Mouse (Mus musculus) embryo, embryonic 10.5 days (tissue): ENCODE measurements around the gene Rdh5.

Experiments used
- DNase-seq: peaks from one replicate; pipeline ENCODE4 v3.0.0-alpha.2; 2015; ENCODE audit warnings: low spot score

Rdh5 gene

DNA sequence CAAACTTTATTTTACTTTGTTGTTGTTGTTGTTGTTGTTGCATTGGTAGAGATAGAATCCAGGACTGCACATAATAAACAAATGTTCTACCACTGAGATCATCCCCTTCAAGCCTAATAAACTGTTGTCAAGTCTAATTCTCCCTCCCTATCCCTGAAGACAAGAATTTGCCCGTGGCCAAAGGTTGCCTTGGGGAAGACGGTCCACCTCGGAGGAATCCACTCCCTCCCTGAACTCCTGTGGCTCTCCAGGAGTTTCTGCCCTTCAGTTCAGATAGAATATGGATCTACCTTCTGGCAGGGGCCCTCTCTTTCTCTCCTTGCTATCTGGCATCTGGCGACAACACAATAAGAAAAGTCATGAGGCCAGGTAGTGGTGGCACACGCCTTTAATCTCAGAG, 17.9 kb downstream of the Rdh5 start:
- no peak for DNase-seq

DNA sequence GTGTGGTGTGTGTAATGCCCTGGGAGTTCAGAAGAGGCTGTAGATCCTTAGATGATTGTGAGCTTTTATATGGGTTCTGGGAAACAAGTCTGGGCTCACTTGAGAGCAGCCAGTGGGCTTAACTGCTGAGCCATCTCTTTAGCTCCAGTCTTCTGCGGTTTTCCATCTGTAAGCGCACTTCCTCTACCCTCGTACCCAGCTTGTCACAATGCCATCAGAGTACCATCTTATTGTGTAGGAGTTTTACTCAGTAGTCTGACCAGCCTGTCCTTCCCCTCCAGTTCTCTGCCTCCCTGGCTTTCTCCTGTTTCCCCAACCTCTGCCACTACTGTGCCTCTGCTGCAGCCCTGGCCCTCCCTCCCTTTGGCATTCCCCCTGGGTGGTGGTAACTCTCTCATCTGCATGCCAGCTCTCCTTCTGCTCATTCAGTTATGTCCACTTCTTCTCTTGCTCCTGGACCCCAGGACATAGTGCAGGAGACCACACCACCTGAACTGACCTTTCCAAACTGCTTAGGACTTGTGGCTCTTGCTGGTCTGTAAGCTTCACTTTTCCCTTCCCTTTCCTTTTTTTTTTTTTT, 20.2 kb downstream of the Rdh5 start:
- DNase-seq = no peak

DNA sequence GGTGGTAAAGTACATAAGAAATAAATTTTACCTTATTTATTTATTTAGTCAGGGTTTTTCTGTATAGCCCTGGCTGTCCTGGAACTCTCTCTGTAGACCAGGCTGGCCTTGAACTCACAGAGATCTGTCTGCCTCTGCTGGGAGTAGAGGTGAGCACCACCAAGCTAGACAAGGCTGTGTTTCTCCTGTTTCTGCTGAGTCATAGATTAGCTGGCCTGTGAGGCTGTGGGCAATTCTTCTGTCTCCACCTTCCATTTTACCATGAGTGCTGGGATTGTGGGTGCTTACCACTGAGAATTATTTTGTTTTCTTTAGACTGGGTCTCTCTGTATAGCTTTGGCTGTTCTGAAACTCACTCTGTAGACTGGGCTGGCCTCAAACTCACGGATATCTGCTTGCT, 21.3 kb downstream of the Rdh5 start:
- DNase-seq = no peak

DNA sequence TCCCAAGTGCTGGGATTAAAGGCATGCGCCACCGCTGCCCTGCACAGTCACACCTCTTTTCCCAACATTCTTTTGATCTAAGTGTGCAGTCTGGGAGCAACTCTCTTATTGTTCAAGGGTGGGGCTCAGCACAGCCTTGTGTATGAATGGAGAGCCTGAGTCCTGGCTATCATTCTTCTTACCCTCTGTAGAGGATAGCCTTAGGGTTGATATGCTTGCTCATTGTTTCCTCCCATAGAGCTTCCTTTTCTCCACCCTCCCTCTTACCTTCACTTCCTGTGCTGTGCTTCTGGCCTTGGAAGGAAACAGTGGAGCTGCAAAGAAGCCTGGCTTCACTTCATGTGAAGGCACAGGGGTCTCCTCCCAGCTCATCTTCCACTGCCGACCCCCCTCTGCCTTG, 22.0 kb downstream of the Rdh5 start, which contains the start of gene Cd63:
TSS of gene Cd63 (plus strand) at position 292 of the 400 bp plus-strand sequence.
- DNase-seq = no peak

DNA sequence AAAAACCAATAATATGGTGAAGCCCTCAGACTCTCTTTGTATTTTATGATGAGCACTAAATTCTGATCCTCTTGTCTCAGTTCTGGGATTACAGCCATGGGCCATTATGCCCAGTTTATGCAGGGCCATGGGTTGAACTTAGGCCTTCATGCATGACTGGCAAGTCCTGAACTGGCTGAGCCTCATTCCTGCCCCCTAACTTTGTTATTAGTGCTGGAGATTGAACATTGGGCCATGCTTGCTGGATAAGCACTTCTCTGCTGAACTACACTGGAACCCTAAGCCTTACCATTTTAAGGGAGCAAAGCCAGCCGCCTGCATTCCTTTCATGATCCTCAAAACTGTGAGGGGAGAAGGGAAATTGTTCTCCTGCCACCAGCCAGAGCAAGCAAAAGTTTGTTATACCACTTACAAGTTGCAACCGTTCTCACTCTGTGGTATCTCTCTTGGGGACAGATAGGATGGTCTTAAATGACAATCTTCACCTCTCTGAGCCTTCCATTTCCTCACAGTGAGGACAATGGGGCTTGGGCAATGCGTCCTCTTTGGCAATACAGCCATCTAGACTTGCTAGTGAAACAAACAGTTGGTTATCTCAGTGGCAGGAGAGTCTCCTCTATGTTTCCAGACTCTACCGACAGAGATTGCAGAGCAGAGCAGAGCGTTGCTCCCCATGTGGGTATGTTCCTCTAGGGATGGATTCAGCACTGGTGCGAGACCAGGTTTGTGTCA, 22.8 kb downstream of the Rdh5 start:
- no peak for DNase-seq

DNA sequence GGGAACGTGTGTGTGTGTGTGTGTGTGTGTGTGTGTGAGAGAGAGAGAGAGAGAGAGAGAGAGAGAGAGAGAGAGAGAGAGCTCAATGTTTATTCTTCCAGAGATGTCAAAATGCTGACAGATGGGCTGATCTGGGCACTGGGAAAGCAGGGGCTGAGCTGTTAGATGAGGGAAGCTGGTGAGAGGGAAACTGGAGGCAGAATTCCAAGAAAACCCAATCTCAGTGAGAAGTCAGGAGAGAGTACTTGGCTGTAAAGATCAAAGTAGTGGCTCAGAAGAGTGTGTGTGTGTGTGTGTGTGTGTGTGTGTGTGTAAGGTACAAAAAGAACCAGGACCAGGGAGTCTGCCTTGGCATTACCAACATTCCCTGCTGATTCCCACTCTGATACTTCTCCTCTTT, 25.2 kb downstream of the Rdh5 start:
- DNase-seq = no peak

DNA sequence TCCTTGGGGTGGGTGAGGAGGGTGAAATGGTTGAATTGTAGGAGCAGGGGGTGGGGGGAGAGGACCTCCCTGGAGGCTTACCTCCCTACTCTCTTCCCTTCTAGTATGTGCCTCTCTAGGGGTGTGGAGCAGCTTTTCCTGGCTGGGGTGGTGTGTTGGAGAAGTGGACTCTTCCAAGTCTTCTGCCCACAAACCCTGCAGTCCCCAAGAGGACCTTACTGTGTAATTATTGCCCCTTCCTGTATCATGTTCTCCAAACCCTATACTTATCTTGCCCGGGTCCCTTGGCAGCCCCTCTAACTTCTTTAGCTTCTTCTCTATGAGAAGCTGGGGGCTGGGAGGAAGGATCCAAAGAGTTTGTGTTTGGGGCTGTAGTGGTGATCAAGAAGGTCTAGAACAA, 25.9 kb downstream of the Rdh5 start:
- DNase-seq = no peak

DNA sequence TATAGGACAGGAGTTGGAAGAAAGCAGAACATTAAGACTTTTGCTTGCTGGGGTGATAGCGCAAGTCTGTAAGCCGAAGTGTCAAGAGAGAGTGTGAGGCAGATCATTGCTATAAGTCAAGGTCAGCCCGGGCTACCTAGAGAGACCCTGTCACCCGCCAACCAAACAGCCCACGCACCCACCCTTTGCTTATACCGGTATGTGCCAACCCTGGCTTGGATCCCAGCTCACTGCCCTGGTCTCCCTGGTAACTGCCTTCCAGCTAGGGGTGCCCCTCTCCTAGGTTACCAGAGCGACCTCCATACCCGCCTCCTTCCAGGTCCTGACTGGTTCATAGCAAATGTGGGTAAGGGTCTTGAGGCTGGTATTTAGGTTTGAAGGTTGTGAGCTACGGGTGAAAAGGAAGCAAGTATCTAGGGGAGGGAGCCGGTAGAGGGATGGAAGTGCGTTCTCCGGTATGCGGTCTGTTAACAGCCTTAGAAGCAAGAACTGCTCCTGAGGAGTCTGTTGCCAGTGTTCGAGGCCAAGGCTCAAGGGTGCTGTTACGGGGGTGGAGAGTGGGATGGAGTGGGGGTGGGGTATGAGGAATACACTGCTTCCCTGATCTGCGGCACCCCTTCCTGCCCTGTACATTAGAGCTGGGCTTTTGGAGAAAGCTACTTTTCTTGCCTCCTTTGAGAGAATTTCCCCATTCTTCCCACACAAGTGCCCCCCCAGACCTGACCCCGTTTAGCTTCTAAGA, 26.6 kb downstream of the Rdh5 start:
- DNase-seq = no peak

DNA sequence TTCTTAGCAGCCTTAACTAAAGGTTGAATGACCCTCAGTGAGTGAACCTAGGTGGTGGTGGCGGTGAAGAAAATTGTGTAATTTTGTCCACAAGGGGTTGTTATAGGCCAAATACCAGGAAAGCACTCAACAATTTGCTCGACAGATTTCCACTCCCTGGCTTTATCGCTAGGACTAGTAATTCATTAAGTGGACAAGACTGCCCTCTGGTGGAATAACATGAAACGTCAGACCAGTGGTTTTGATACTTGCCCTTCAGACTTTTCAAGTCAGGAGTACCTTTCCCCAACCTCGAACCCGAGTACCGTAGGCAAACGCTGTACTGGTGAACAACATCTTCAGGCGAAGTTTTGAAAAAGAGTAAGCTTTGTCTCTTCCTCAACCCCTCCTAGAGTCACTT, 27.3 kb downstream of the Rdh5 start:
- peak; percentile 99 for DNase-seq

DNA sequence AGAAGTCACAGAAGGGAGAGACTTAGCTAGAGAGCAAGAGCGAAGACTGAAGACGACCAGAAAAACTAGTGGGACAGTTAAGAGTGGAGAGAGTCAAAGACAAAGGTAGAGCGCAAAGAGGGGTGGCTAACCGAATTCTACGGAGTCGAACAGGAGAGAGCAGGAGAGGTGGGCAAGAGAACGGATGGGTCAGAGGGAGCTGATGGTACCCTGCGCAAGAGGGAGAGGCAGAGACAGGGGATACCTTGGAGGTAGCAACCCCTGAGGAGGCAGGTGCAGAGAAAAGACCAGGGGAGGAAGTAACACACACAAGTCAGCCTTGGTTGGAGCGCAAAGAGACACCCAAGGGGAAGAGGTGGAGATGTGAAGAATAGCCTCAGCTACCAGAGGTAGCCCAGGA, 30.4 kb downstream of the Rdh5 start:
- no peak for DNase-seq

DNA sequence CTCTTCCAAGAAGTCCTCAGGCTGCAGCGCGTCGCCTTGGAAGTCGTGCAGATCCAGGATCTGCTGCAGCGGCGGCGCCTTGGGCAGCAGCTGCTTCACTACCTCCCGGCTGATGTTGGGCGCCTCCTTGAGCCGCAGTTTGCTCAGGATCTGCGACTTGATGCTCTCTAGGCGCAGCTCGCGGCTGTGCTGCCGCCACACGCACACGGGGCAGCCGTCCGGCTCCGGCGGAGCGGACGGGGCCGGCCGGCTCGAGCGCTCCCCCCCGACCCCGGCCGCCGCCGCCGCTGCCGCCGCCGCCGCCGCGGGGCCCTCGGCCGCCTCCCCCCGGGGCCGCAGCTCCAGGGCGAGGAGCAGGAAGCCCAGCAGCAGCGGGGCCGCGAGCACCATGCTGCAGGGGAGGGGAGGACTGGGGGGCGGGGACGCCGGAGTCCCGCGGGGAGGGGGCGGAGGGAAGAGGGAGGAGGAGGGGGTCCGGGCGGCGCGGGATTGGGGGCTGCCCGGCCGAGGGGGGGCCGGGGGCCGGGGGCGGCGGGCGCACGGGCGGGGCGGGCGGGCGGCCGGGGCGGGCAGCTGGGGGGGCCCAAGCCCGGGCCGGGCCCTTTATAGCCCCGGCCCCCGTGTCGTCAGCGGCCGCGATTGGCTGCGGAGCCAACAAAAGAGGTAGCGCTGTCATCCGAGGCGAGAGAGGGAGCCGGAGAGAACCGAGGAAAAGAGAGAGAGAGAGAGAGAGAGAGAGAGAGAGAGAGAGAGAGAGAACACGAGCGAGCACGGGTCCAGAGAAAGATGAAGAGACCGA, 31.2 kb downstream of the Rdh5 start, which contains the start of gene Gdf11:
TSS of gene Gdf11 (minus strand) at position 423 of the 799 bp plus-strand sequence.
- DNase-seq = peak; percentile 91

DNA sequence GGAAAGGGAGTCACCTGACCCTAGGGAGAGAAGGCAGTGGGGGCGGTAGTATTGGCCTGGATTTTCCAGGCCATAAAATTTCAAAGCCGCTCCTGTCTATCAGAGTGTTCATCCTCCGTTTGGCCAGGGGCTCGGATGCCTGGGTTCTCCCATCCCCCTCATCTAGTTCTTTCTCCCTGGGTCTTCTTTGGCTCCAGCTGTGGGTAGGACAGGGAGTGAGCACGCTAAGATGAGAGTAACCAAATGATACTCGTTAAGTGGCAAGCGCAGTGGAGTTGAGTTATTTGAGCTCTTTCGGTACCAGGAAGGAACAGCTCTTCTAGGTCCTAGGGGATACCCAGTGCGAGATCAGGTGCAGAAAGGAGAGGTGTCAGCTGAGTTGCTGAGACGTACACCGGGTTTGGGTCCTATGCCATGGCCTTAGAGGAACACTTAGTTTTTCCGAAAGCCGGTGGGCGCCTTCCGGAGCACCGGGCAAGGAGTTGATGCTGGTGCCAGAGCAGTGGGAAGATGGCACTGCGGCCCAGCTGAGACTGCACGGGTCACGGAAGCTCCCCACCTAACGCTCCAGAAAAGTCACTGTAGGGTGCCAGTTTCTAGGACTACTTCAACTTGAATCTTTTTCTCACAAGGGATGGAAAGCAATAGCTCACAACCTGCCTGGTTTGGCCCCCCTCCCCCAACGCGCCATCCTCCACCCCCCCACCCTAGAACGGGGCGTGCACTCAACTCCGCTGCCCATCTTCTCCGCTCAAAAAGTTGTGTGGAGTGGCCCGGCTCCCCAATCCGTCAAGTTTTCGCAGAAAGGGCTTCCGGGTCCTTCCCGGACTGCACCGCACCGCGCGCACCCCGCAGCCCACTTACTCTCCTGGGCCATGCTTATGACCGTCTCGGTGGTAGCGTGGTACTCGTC, 32.0 kb downstream of the Rdh5 start:
- DNase-seq = peak; percentile 50

DNA sequence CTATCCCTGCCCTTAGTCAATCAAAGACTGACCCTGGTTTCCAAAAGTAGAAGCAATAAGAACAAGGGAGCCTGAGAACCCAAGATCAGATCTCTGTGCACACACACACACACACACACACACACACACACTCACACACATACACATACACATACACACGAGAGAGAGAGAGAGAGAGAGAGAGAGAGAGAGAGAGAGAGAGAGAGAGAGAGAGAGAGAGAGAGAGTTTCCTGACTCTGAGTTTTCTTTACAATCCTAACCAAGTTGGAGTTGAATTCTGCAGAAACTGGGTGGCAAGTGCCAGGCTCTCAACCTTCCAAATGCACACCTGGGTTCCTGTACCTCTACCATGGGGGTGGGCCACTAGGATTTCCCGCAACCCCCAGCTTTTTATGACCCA, 32.8 kb downstream of the Rdh5 start:
- DNase-seq = peak; percentile 19

DNA sequence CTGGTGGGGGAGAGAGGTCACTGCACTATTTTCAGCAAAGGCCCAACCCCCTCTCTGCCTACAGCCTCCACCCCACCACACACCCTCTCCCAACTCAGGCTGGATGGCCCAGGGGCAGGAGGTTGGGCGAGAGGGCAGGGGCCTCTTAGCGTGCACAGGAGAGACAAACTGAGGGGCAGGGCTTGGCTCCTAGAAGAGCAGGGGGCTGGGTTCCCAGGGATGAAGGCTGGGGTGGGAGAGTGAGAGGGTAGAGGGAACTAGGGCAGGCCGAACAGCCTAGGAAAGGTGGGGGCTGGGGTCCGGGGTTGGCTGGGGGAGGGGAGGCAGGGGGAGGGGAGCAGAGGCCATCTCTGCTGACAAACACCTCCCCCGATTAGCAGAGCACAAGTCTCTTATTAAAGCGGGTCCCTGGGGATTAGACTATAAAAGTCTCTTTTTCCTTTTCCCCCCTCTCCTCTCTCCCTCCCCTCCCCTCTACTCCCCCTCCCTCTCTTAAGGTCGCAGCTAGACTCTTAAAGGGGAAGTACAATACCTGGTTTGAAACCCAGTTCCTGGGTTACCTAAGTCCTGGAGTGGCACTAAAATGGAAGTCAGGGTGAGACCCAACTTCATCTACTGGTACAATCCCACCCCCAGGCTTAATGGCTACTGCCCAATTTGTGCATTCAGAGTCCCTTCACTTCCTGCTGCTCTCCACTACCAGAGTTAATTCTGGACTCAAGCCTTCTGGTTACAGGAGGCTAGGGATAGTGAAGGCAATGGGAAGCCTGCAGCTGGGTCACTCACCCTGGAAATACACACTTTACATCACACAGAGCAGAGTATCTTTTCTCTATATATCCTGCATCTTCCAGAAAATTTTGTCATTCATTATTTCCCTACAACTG, 33.5 kb downstream of the Rdh5 start:
- DNase-seq = peak; percentile 91

DNA sequence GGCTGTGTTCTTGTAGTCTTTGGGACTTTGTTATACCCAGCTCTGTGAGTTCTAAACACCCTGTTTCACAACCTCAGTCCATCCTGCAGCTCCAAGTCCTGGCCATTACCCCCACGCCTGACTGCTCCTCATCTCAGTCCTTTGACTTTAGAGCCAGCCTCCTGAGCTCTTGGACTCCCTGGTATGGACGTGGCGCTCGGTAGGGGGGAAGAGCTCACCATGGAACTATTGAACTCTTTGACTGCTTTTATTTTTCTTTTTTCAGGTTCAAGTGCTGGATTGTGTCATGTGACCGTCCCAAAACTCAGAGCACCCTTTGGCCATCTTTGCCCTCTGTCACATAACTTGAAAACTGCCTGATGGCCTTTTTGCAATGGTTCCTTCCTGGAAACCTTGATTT, 40.6 kb downstream of the Rdh5 start:
- DNase-seq = no peak

DNA sequence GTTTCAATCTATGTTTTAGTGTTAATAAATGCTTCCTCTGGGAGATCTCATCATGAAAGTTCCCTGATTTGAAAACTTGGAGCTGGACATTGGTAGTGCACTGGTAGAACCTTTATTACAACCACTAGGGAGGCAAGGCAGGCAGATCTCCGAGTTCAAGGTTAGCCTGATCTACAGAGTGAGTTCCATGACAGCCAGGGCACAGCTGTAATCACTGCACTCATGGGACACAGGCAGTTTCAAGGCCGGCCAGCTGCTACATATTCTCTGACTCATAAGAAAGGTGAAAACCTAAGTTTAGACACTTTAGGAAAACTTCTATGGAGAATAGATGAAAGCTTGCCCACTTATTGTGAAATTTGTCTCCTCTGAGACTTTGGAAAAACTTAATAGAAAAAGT, 43.9 kb downstream of the Rdh5 start:
- no peak for DNase-seq

DNA sequence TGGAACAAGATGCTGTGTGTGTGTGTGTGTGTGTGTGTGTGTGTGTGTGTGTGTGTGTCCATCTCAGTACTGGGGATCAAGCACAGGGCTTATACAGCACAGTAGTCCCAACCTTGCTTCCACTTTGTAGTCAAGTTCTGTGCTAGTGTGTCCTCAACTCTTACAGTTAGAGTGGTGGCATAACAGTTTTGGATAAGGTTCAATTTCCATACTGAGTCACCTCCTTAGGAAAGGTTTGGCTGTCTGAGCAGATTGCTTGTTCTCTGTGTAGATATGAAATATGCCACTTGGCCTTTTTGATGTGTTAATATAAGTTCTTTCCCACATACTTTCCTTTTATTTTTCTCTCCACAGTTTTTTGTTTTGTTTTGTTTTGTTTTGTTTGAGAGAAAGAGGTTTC, 44.4 kb downstream of the Rdh5 start:
- no peak for DNase-seq

DNA sequence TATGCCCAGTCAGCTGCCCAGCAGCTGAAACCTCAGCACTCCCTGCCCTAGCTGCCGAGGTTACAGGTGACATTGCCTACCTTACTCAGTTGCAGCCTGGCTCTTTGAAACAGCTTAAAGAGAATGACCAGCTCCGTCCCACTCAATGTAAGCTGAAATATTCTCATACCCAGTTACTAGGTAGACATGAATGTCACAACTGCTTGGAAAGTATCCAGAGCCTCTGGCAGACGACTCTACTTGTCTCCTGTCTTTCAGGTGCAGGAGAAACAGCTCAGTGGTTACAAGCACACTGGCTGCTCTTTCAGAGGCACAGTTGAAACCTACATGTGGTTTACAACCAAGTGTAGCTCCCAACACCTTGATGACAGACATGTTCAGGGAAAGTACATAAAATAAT, 52.3 kb downstream of the Rdh5 start:
- no peak for DNase-seq

DNA sequence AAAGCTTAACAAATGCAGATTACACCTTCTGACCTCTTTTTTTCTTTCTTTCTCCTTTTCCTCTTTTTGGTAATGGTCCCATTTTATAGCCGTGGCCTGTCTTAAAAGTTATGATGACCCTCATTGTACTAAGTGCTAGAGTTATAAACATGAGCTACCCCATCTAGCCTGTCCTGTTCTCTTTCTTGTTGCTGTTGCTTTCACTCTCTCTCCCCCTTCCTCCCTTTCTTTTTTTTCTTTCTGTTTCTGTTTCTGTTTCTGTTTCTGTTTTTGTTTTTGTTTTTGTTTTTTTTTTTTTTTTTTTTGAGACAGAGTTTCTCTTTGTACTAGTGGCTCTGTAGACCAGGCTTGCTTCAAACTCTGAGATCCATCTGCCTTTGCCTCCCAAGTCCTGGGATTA, 56.2 kb downstream of the Rdh5 start:
- DNase-seq = no peak

DNA sequence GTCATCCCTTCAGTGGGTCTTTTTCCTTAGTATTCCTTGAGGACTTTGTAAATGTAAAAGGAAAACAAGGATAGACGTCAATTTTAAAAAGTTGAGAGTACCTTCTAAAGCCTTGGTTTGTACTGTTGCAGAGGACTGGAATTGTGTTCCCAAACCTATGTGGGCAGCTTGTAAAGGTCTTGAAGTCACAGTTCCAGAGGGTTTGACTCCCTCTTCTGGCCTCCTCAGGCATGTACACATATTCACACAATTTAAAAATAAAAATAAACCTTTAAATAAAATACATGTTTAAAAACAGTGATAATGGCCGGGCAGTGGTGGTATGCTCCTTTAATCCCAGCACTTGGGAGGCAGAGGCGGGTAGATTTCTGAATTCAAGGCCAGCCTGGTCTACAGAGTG, 56.6 kb downstream of the Rdh5 start:
- no peak for DNase-seq
